Mouse (Mus musculus) heart, embryonic 13.5 days (tissue): ENCODE results near the gene Gm49325. TPM values are rescaled to one million over a fixed set of nuclear protein-coding genes. Genes with fewer than 3 reads are reported as not detected.
A peak's percentile ranks its signal among the peaks of the same experiment; 100 is the strongest.

Experiments used
- ATAC-seq: fragments of 200-750 bp; cut with Nextera tagmentation; 2 replicates; pipeline ENCODE4 v1.8.0; 2017; ENCODE audit warnings: moderate TSS enrichment; ENCODE audit not compliant: insufficient number of reproducible peaks, low FRiP score, low TSS enrichment; ENCODE audit errors: extremely low read depth
- H3K27ac ChIP-seq: fragments of 300-500 bp; sonication (generic); replicated peaks from 2 replicates; pipeline ENCODE4 v1.5.1; 2015; ENCODE audit warnings: moderate library complexity, mild to moderate bottlenecking, inconsistent platforms
- H3K27me3 ChIP-seq: fragments of 300-500 bp; sonication (generic); replicated peaks from 2 replicates; pipeline ENCODE4 v1.6.1; 2015; ENCODE audit warnings: mild to moderate bottlenecking, inconsistent platforms
- H3K36me3 ChIP-seq: fragments of 300-500 bp; sonication (generic); 2 replicates; pipeline ENCODE4 v1.6.1; 2015; ENCODE audit warnings: mild to moderate bottlenecking, inconsistent platforms
- H3K4me1 ChIP-seq: fragments of 300-500 bp; sonication (generic); 2 replicates; pipeline ENCODE4 v1.6.1; 2015; ENCODE audit warnings: inconsistent platforms
- H3K4me2 ChIP-seq: fragments of 300-500 bp; sonication (generic); 2 replicates; pipeline ENCODE4 v1.6.1; 2015; ENCODE audit warnings: inconsistent platforms, mild to moderate bottlenecking, moderate library complexity
- H3K4me3 ChIP-seq: fragments of 300-500 bp; sonication (generic); 2 replicates; pipeline ENCODE4 v1.5.1; 2015; ENCODE audit warnings: moderate library complexity, mild to moderate bottlenecking, inconsistent platforms
- H3K9ac ChIP-seq: fragments of 300-500 bp; sonication (generic); 2 replicates; pipeline ENCODE4 v1.6.1; 2015; ENCODE audit warnings: inconsistent platforms, mild to moderate bottlenecking, moderate library complexity
- H3K9me3 ChIP-seq: fragments of 300-500 bp; sonication (generic); 2 replicates; pipeline ENCODE4 v1.6.1; 2016; ENCODE audit warnings: inconsistent platforms
- WGBS: fragments of 180-500 bp; shearing (Covaris S2); methylation state at CpG from one replicate; pipeline ENCODE4 v1.1.7; 2015; ENCODE audit warnings: mixed read lengths; 5-methylcytosine and 5-hydroxymethylcytosine counted together
- polyA plus RNA-seq: library from polyadenylated mRNA; unstranded; fragments of >200 nt; fragmentation: Nextera tagmentation; extraction: Ambion mirVana; gene quantifications from 2 replicates; pipeline ENCODE4 v1.2.1, GENCODE M21; 2015

Gm49325 gene
- polyA plus RNA-seq = 2.8 TPM in 1 of 2 replicates, not detected in the other

GRCm38 (mm10) chr10:77605908-77606826, at the start of gene Gm49325, which contains the start of gene Sumo3:
Gene Gm49325, plus strand, starts transcription at chr10:77606197.
Gene Sumo3, plus strand, starts transcription at chr10:77606097.
- 1% methylated on average over 113 of the region's 119 CpGs for WGBS
- ATAC-seq = peak; percentile 89
- peak within 1 kb of the TSS; percentile 98 for H3K27ac ChIP-seq
- H3K4me1 ChIP-seq = peaks cover 37% of the 10 kb centered on the region
- peak within 1 kb of the TSS; percentile 92 for H3K9ac ChIP-seq
- no peaks in the 10 kb centered on the region for H3K27me3 ChIP-seq
- no peaks in the 10 kb centered on the region for H3K9me3 ChIP-seq
- peak within 1 kb of the TSS; percentile 72 for H3K4me3 ChIP-seq
- peak within 1 kb of the TSS; percentile 97 for H3K4me2 ChIP-seq
- peaks cover 34% of the 10 kb centered on the region for H3K36me3 ChIP-seq

GRCm38 (mm10) chr10:77556631-77557030, 49.4 kb upstream of the Gm49325 start:
- no peak for ATAC-seq
- Histone ChIP-seq H3K27ac (no peak overlapping the region), H3K4me2 (no peak overlapping the region), H3K36me3 (no peaks in the 10 kb centered on the region), H3K9me3 (no peaks in the 10 kb centered on the region), H3K27me3 (peaks cover 5% of the 10 kb centered on the region; the same call in 1 of the 2 replicates), H3K9ac (no peak overlapping the region), H3K4me3 (no peak overlapping the region), H3K4me1 (no peaks in the 10 kb centered on the region)
- WGBS = 81% methylated on average over 7 of the region's 7 CpGs

- H3K4me3 ChIP-seq = no peak overlapping the region
- no peaks in the 10 kb centered on the region for H3K9me3 ChIP-seq
- H3K36me3 ChIP-seq = no peaks in the 10 kb centered on the region
- H3K4me2 ChIP-seq = no peak overlapping the region
- no peak overlapping the region for H3K9ac ChIP-seq
- no peaks in the 10 kb centered on the region for H3K4me1 ChIP-seq
- H3K27ac ChIP-seq = no peak overlapping the region
- H3K27me3 ChIP-seq = peaks cover 5% of the 10 kb centered on the region; the same call in 1 of the 2 replicates
- ATAC-seq = no peak
- 78% methylated on average over 4 of the region's 4 CpGs for WGBS
Observed at GRCm38 (mm10) chr10:77557641-77558040, 48.4 kb upstream of the Gm49325 start.

- Histone ChIP-seq H3K27me3 (peaks cover 5% of the 10 kb centered on the region; the same call in 1 of the 2 replicates), H3K27ac (no peak overlapping the region), H3K4me3 (no peak overlapping the region), H3K4me1 (no peaks in the 10 kb centered on the region), H3K36me3 (no peaks in the 10 kb centered on the region), H3K9ac (no peak overlapping the region), H3K4me2 (no peak overlapping the region), H3K9me3 (no peaks in the 10 kb centered on the region)
- no peak for ATAC-seq
- WGBS = 84% methylated on average over 11 of the region's 11 CpGs
Observed at GRCm38 (mm10) chr10:77560090-77560489, 45.9 kb upstream of the Gm49325 start.

GRCm38 (mm10) chr10:77560830-77561229, 45.2 kb upstream of the Gm49325 start:
- 66% methylated on average over 9 of the region's 9 CpGs for WGBS
- Histone ChIP-seq H3K9ac (no peak overlapping the region), H3K4me3 (no peak overlapping the region), H3K27ac (no peak overlapping the region), H3K4me2 (no peak overlapping the region), H3K4me1 (no peaks in the 10 kb centered on the region), H3K36me3 (no peaks in the 10 kb centered on the region), H3K9me3 (no peaks in the 10 kb centered on the region), H3K27me3 (peaks cover 5% of the 10 kb centered on the region; the same call in 1 of the 2 replicates)
- ATAC-seq = no peak

- WGBS = 62% methylated on average over 2 of the region's 2 CpGs
Observed at GRCm38 (mm10) chr10:77561508-77561907, 44.5 kb upstream of the Gm49325 start.

GRCm38 (mm10) chr10:77565005-77565404, 41.0 kb upstream of the Gm49325 start:
- WGBS = 64% methylated on average over 8 of the region's 8 CpGs
- Histone ChIP-seq H3K27ac (no peak overlapping the region), H3K4me2 (no peak overlapping the region), H3K4me1 (no peaks in the 10 kb centered on the region), H3K4me3 (no peak overlapping the region), H3K36me3 (no peaks in the 10 kb centered on the region), H3K9me3 (no peaks in the 10 kb centered on the region), H3K9ac (no peak overlapping the region), H3K27me3 (peaks cover 2% of the 10 kb centered on the region; the same call in 1 of the 2 replicates)
- no peak for ATAC-seq

More at GRCm38 (mm10) chr10:77561508-77561907, 44.5 kb upstream of the Gm49325 start:
- Histone ChIP-seq H3K4me3 (no peak overlapping the region), H3K4me1 (no peaks in the 10 kb centered on the region), H3K27ac (no peak overlapping the region), H3K4me2 (no peak overlapping the region), H3K9ac (no peak overlapping the region), H3K9me3 (no peaks in the 10 kb centered on the region), H3K27me3 (peaks cover 5% of the 10 kb centered on the region; the same call in 1 of the 2 replicates), H3K36me3 (no peaks in the 10 kb centered on the region)
- no peak; the same call in 1 of the 2 replicates for ATAC-seq

GRCm38 (mm10) chr10:77566651-77567050, 39.3 kb upstream of the Gm49325 start:
- H3K36me3 ChIP-seq = no peaks in the 10 kb centered on the region
- H3K4me3 ChIP-seq = no peak overlapping the region
- WGBS = 22% methylated on average over 8 of the region's 8 CpGs
- H3K4me1 ChIP-seq = no peaks in the 10 kb centered on the region
- H3K9me3 ChIP-seq = no peaks in the 10 kb centered on the region
- no peak overlapping the region for H3K4me2 ChIP-seq
- no peak for ATAC-seq
- peaks cover 6% of the 10 kb centered on the region; the same call in 1 of the 2 replicates for H3K27me3 ChIP-seq
- no peak overlapping the region for H3K27ac ChIP-seq
- H3K9ac ChIP-seq = no peak overlapping the region

- no peak overlapping the region for H3K27ac ChIP-seq
- no peak overlapping the region for H3K9ac ChIP-seq
- H3K4me1 ChIP-seq = no peaks in the 10 kb centered on the region
- no peaks in the 10 kb centered on the region for H3K36me3 ChIP-seq
- WGBS = 34% methylated on average over 7 of the region's 7 CpGs
- H3K4me2 ChIP-seq = no peak overlapping the region
- peaks cover 9% of the 10 kb centered on the region for H3K27me3 ChIP-seq
- H3K4me3 ChIP-seq = no peak overlapping the region
- no peaks in the 10 kb centered on the region for H3K9me3 ChIP-seq
- ATAC-seq = no peak
Observed at GRCm38 (mm10) chr10:77569481-77569880, 36.5 kb upstream of the Gm49325 start.

- H3K36me3 ChIP-seq = no peaks in the 10 kb centered on the region
- no peak overlapping the region for H3K9ac ChIP-seq
- no peak overlapping the region for H3K4me3 ChIP-seq
- no peaks in the 10 kb centered on the region for H3K4me1 ChIP-seq
- H3K4me2 ChIP-seq = no peak overlapping the region
- WGBS = 40% methylated on average over 6 of the region's 6 CpGs
- no peaks in the 10 kb centered on the region for H3K9me3 ChIP-seq
- no peak; the same call in 1 of the 2 replicates for ATAC-seq
- peaks cover 9% of the 10 kb centered on the region for H3K27me3 ChIP-seq
- no peak overlapping the region for H3K27ac ChIP-seq
Observed at GRCm38 (mm10) chr10:77569973-77570658, 35.9 kb upstream of the Gm49325 start.

- Histone ChIP-seq H3K36me3 (no peaks in the 10 kb centered on the region), H3K27ac (no peak overlapping the region), H3K4me1 (no peaks in the 10 kb centered on the region), H3K9ac (no peak overlapping the region), H3K4me3 (no peak overlapping the region), H3K9me3 (no peaks in the 10 kb centered on the region), H3K27me3 (peaks cover 9% of the 10 kb centered on the region), H3K4me2 (no peak overlapping the region)
- ATAC-seq = no peak
- 24% methylated on average over 3 of the region's 3 CpGs for WGBS
Observed at GRCm38 (mm10) chr10:77572225-77572624, 33.8 kb upstream of the Gm49325 start.
